Mouse (Mus musculus): ENCODE data around the gene Cog7.

The Cog7 gene

DNA sequence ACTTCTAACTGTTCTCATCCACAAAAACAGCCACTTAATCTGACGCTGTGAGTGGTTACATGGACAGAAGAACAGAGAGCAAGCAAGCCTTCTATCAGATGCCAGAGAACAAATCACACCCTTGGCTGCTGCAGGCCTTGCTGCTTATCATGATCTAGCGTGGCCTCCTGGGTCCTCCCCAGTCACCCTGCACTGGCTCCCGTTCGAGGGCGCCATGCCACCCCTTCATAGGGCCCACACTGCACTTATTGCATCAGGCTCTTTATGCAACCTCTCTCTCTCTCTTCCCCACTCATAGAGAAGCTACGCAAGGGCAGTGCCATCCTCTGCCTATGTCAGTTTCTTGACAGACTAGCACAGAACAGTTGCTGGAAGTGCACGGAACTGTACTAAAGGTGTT is 15.3 kb downstream of the Cog7 start:
- no peak for TF ChIP-seq GATA4 (IDR thresholded peaks at IDR 0.05; ENCODE audit: insufficient replicate concordance, low read length)

DNA sequence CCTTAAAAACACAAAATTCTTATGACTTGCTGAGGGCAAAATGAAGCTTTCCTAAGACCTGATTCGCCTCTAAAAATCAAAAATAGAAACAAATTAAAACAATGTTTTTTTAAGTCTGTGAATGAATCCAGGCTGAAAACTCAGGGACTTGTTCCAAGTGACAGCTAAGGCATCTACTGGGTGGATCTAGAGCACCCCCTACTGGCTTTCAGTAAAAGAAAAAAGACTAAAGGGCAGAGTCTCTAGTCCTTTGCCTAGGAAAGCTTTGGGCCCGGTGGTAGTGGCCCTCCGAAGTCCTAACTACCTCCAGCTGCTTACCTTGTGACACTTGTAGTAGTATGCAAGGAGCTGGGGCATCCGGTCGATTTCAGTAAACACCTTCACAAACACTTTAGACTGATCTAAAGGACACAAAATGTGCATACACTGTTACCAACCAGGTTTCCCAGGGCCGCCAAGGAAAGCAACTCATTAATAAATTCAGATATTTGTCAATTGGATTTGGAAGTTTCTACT is 17.6 kb downstream of the Cog7 start:
- TF ChIP-seq GATA4 (IDR thresholded peaks at IDR 0.05; ENCODE audit: insufficient replicate concordance, low read length) = no peak

DNA sequence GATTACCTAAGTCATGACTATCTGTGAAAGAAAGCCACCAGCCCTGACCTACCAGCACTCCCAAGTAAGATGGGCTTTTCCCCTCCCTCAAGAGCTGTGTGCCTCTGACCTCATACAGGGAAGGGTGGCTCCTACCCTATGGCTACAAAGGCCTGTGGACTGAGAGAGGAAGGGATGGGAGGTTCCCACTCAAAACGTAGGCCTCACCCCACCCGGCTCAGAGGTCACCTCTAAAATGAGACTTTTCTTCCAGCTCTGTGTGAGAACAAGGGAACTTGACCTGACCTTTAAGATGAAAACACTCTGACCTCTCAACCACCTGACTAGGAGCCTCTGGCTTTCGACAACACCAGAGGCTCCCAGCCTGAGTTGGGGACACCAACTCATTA is 18.9 kb downstream of the Cog7 start:
- TF ChIP-seq GATA4 (IDR thresholded peaks at IDR 0.05; ENCODE audit: insufficient replicate concordance, low read length) = no peak

DNA sequence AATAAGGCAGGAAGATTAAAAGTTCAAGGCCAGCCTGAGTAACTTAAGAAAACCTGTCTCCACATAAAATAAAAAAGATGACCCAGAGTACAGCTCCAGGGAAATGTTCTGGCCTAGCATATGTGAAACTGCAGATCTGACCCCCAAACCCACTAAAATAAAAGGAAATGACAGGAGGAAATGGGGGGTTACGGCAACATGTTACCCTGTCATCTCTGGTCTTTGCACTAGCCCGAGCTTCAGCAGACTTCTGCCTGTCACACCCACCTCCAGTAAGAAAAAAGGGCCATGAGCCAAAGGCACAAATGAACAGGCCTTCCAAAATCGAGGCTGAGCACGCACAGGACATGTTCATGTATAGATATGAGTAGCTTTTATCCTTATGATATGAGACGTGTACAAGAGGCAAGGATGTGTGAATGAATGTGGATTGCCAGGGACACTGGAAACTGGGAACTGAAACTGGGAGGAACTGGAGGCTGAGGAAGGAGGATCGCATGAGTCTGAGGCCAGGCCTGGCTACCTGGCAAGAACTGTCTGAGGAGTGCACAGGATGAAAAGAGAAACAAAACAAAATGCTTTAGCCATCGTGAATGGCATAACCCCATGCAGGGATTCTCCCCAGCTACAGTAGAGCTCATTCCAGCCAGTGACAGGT is 19.5 kb downstream of the Cog7 start:
- TF ChIP-seq GATA4 (IDR thresholded peaks at IDR 0.05; ENCODE audit: insufficient replicate concordance, low read length) = no peak

DNA sequence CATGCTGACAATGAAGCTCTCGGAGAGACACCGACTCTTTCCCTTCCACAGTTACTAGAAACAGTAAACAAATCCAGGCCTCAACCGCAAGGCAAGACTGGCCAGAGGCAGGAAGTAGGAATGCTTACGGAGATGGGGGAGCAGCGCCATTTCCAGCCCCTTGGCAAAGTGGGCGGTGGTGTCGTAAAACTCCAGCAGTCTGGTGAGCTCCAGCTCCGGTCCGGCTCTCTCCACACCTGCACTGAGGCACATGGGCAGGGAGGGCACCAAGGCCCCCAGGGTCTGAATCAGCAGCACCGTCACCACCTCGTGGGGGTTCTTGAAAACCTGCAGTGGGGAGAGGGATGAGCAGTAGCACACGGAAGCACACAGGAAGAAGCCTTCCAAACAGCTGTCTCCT is 25.7 kb downstream of the Cog7 start:
- TF ChIP-seq GATA4 (IDR thresholded peaks at IDR 0.05; ENCODE audit: insufficient replicate concordance, low read length) = no peak

DNA sequence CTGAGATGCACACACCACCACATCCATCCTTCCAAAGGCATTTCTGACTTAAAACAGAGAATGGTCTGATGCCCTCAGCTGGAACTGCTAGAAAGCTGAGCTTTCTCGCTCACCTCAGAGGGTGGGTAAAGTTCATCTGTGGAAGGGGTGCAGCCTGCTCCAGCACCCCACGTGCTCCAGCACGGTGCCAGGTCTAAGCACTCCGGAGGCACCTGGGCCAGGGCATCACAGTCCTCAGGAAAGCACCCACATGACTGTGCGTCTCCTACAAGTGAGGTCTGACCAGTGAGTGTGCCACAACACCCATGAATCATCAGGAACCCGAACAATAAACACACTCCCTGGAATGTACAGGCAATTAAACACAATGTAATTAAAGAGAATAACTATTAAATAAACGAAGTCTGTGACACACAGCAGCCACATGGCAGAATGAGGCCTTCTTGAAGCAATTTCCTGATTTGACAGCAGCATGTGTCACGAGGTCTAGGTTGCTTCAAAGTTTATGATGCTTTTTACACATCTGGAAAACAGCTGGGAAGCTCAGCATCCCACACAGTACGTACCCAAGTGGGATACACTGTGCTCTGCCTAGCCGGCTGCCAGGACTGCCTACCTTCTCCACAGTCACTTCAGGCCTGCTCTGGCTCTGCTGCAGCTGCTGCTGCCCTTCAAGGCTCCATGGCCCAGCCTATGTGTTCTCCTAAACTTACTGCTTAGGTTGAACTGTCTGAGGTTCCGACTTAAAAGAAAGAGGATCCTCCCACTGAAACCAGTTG is 26.4 kb downstream of the Cog7 start:
- no peak for TF ChIP-seq GATA4 (IDR thresholded peaks at IDR 0.05; ENCODE audit: insufficient replicate concordance, low read length)

DNA sequence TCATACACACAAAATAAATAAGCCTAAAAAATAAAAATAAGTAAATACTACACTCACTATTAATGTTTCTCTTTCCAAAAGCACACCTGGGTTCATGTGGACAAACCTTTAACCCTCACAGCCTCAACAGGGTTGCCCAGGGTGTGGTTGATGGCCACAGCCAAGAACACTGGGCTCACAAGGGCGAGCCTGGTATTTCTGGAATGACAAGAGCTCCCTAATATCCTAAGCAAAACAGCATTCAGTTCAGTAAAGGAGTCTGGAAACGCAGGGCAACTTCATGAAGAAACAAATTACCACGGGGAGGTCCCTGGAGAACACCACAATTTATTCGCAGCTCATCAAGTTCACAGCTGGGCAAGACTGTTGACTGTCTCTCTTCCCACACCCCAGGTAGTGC is 34.0 kb downstream of the Cog7 start:
- TF ChIP-seq GATA4 (IDR thresholded peaks at IDR 0.05; ENCODE audit: insufficient replicate concordance, low read length) = no peak

DNA sequence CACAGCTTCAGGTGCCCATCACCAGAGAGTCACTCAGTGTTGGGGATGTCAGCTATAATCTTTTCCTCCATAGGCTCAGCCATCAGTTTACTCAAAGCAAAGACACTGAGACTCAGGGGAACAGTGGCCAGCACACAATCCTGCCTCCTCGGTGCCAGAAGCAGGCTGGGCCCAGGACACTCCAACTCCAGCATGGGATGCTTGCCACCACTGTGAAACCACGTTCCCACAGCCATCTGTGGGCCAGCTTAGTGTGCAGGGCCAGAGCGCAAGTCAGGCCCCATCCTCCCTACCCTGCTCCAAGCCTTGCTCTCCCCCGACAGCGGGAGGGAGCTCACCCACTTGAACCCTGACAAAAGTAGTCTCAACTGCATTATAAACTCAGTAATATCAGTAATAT is 35.3 kb downstream of the Cog7 start:
- TF ChIP-seq GATA4 (IDR thresholded peaks at IDR 0.05; ENCODE audit: insufficient replicate concordance, low read length) = no peak

DNA sequence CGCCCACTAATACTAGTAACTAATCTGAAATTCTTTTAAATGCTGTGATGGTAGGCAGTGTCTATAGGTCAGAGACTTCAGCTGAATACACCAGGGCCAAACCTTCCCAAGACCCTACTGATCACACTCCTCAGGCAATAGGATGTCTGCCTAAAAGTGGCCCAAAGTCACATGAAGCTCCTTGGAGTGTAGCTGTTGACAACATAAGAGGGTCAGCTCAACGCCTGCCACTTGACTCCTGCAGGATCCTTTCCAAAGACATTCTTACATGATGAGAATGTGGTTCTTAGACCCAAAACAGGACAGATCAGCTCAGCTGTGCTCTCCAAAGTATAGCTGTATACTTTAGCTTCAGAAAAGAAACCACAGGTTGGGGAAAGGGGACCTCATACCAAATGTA is 39.1 kb downstream of the Cog7 start:
- no peak for TF ChIP-seq GATA4 (IDR thresholded peaks at IDR 0.05; ENCODE audit: insufficient replicate concordance, low read length)

DNA sequence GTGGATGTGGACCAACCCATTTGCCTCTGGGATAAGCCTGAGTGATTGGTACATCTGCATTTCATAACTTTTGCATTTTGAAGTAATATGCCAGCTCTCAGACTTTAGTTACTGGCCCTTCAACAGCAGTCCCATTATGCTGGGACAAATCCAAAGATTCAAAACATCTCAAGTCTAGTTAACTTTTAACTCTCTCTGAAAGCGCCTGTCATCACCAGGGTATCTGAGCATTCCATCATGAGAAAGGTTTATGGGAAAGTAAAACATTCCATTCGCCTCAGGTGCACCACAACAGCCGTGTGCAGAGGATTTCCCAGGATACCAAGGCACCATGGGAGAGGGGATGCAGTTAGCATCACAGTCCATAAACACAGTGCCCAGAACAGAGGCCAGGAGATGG is 39.9 kb downstream of the Cog7 start:
- TF ChIP-seq GATA4 (IDR thresholded peaks at IDR 0.05; ENCODE audit: insufficient replicate concordance, low read length) = no peak

DNA sequence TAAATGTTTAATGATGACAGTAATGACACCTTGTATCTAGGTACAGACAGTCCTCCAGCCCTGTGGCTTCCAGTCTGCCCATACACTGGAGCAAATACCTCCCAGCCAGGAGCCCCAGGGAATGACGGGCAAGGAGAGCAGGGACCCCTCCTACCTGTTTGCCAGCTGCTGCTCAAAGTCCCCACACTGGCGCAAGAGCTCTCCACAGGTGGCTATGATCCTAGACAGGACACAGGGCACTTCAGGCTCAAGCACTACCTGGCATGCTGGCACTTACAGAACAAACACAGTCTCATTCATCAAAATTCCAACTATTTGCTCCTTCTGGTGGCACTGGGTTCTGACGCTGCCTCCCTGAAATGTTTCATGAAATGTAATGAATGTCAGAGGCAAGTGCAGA is 40.5 kb downstream of the Cog7 start:
- TF ChIP-seq GATA4 (IDR thresholded peaks at IDR 0.05; ENCODE audit: insufficient replicate concordance, low read length) = no peak

DNA sequence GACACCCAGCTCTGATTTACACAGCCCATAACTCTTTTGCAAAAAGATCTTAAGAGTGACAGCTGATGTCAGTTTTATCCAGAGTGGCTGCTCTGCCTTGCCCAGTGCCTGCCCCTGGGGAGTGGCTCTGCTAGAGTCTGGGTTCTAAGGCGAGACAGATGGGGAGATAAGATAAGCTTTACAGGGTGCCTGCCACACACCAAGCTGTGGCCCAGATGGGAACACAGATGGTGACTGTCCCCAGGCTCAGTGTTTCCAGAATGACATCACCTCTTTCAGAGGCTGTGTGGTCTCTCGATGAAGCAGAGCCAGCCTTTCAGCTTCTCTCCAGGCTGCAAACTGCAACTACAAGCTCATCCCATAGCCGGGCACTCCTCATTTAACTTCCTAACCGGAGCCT is 41.8 kb downstream of the Cog7 start:
- TF ChIP-seq GATA4 (IDR thresholded peaks at IDR 0.05; ENCODE audit: insufficient replicate concordance, low read length) = no peak

DNA sequence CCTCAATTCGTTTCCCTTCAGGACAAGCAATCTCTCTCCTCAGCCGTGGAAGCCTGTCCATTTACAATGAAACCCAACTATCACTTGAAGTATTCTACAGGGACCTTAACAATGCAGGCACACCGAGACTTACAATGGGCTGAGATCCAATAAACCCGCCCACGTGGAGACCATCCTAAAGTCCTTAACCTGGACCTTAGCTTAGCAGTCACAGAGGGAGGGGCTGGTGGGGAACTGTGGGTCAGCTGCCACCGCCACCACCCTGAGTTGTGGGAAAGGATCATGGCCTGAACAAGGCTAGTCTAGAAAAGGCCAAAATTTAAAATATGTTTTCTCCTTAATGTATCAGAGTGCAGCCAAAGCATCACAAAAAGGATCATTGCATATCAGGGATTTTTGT is 42.3 kb downstream of the Cog7 start:
- TF ChIP-seq GATA4 (IDR thresholded peaks at IDR 0.05; ENCODE audit: insufficient replicate concordance, low read length) = no peak

DNA sequence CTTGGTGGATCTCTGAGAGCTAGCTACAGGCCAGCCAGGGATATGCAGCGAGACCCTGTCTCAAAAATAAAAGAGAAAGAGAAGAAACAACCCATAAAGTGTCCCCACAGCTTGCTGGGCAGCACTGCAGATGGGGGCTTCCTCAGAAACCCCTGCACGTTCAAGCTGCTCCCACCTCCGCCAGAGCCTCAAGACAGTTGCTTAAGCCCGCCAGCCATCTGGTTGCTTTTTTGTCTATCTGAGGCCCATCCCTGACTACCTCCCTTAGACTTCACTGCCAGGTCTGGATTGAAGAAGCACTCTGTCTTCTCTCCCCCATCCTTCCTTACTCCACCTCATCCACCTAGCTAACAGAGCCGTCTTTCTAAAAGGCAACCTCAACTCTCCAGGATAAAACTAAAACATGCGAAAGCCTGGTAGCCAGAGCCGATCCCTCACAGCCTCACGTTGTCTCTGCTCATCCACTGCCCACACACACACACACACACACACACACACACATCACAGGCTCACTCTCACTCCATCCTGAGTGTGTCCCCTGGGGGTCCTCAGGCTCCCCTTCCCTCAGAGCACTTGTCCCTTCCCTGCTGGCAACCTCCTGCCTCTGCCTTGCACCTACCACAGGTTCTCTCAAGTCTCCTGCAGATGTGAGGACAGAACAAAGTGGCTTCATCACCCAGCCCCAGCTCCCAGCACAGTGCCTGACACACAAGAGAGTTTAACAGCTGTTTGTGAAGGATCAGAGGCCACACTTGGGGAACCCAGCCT is 43.2 kb downstream of the Cog7 start:
- TF ChIP-seq GATA4 (IDR thresholded peaks at IDR 0.05; ENCODE audit: insufficient replicate concordance, low read length) = no peak

DNA sequence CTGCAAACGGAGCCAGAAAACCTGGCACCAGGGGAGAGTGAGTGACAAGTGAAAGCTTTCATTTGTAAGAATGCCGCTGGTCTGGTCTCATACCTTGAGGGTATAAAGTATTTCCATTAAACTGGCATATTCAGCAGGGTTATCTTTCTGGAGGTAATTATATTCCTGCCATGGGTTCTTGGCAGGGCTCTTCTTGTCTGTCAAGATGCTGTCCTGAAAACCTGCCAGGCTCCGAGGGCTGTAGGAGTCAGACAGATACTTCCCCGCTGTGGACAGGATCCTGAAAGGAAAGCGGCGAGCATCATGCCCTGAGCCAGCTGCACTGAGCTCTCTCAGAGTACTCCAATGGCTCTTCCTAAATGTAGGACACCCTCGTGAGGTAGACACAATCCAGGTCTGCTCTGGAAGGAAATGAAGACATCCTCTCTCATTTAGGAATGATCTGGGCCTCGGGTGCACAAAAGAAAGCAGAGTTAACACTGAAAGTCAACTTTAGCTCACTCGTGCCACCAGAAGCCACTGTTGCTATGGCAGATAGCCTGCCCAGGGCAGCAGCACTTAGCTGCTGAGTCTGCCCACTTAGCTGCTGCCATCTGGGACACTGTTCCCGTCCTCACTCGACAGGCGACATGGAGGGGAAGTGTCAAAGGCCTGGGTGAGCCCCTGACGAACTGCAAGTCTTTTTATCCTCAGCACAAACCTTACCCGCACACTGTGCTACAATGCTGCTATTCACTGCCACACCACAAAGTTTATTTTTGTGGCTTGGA is 44.5 kb downstream of the Cog7 start:
- TF ChIP-seq GATA4 (IDR thresholded peaks at IDR 0.05; ENCODE audit: insufficient replicate concordance, low read length) = no peak
